Mouse (Mus musculus): ENCODE data around the gene Anxa6. TPM values are rescaled to one million over a fixed set of nuclear protein-coding genes. Genes with fewer than 3 reads are reported as not detected.
A peak's percentile ranks its signal among the peaks of the same experiment; 100 is the strongest.

Gene Anxa6
- polyA plus RNA-seq, 1 experiment: 169 TPM

- Histone ChIP-seq H3K4me3 (ENCODE audit: insufficient read depth, low read length) (no peak overlapping the region), H3K27ac (ENCODE audit: insufficient read depth, low read depth, low read length) (no peak overlapping the region), H3K4me1 (ENCODE audit: control insufficient read depth, insufficient read depth, low read length) (peaks cover 52% of the 10 kb centered on the region)
- TF ChIP-seq POLR2A (IDR thresholded peaks at IDR 0.05; ENCODE audit: borderline replicate concordance, low read depth, low read length): no peak
- TF ChIP-seq CTCF (IDR thresholded peaks at IDR 0.05; ENCODE audit: low read depth, low read length): no peak
Measured at GRCm38 (mm10) chr11:55021458-55021857, 11.8 kb downstream of the Anxa6 start.

GRCm38 (mm10) chr11:55019711-55020110 is 13.5 kb downstream of the Anxa6 start:
- H3K4me1 ChIP-seq (ENCODE audit: control insufficient read depth, insufficient read depth, low read length): peaks cover 46% of the 10 kb centered on the region
- no peak overlapping the region for H3K4me3 ChIP-seq (ENCODE audit: insufficient read depth, low read length)
- no peak overlapping the region for H3K27ac ChIP-seq (ENCODE audit: insufficient read depth, low read depth, low read length)
- TF ChIP-seq CTCF (IDR thresholded peaks at IDR 0.05; ENCODE audit: low read depth, low read length) (no peak), POLR2A (IDR thresholded peaks at IDR 0.05; ENCODE audit: borderline replicate concordance, low read depth, low read length) (no peak)

- H3K27ac ChIP-seq (ENCODE audit: insufficient read depth, low read depth, low read length): no peak overlapping the region
- peaks cover 38% of the 10 kb centered on the region for H3K4me1 ChIP-seq (ENCODE audit: control insufficient read depth, insufficient read depth, low read length)
- TF ChIP-seq CTCF (IDR thresholded peaks at IDR 0.05; ENCODE audit: low read depth, low read length): no peak
- TF ChIP-seq POLR2A (IDR thresholded peaks at IDR 0.05; ENCODE audit: borderline replicate concordance, low read depth, low read length): no peak
- H3K4me3 ChIP-seq (ENCODE audit: insufficient read depth, low read length): no peak overlapping the region
Measured at GRCm38 (mm10) chr11:55018034-55018433, 15.2 kb downstream of the Anxa6 start.

- no peak overlapping the region for H3K27ac ChIP-seq (ENCODE audit: insufficient read depth, low read depth, low read length)
- no peak for TF ChIP-seq POLR2A (IDR thresholded peaks at IDR 0.05; ENCODE audit: borderline replicate concordance, low read depth, low read length)
- TF ChIP-seq CTCF (IDR thresholded peaks at IDR 0.05; ENCODE audit: low read depth, low read length): no peak
- peaks cover 36% of the 10 kb centered on the region for H3K4me1 ChIP-seq (ENCODE audit: control insufficient read depth, insufficient read depth, low read length)
- H3K4me3 ChIP-seq (ENCODE audit: insufficient read depth, low read length): no peak overlapping the region
Measured at GRCm38 (mm10) chr11:55017201-55017600, 16.0 kb downstream of the Anxa6 start.

- TF ChIP-seq CTCF (IDR thresholded peaks at IDR 0.05; ENCODE audit: low read depth, low read length) (no peak), POLR2A (IDR thresholded peaks at IDR 0.05; ENCODE audit: borderline replicate concordance, low read depth, low read length) (no peak)
- H3K27ac ChIP-seq (ENCODE audit: insufficient read depth, low read depth, low read length): no peak overlapping the region
- peaks cover 34% of the 10 kb centered on the region for H3K4me1 ChIP-seq (ENCODE audit: control insufficient read depth, insufficient read depth, low read length)
- no peak overlapping the region for H3K4me3 ChIP-seq (ENCODE audit: insufficient read depth, low read length)
Measured at GRCm38 (mm10) chr11:55016758-55017157, 16.5 kb downstream of the Anxa6 start.

- no peak overlapping the region for H3K4me3 ChIP-seq (ENCODE audit: insufficient read depth, low read length)
- TF ChIP-seq CTCF (IDR thresholded peaks at IDR 0.05; ENCODE audit: low read depth, low read length) (no peak), POLR2A (IDR thresholded peaks at IDR 0.05; ENCODE audit: borderline replicate concordance, low read depth, low read length) (no peak)
- peaks cover 28% of the 10 kb centered on the region for H3K4me1 ChIP-seq (ENCODE audit: control insufficient read depth, insufficient read depth, low read length)
- H3K27ac ChIP-seq (ENCODE audit: insufficient read depth, low read depth, low read length): no peak overlapping the region
Measured at GRCm38 (mm10) chr11:55015831-55016241, 17.4 kb downstream of the Anxa6 start.

GRCm38 (mm10) chr11:55015264-55015663 is 18.0 kb downstream of the Anxa6 start:
- Histone ChIP-seq H3K27ac (ENCODE audit: insufficient read depth, low read depth, low read length) (no peak overlapping the region), H3K4me1 (ENCODE audit: control insufficient read depth, insufficient read depth, low read length) (peaks cover 23% of the 10 kb centered on the region), H3K4me3 (ENCODE audit: insufficient read depth, low read length) (no peak overlapping the region)
- TF ChIP-seq CTCF (IDR thresholded peaks at IDR 0.05; ENCODE audit: low read depth, low read length) (no peak), POLR2A (IDR thresholded peaks at IDR 0.05; ENCODE audit: borderline replicate concordance, low read depth, low read length) (no peak)

- H3K4me3 ChIP-seq (ENCODE audit: insufficient read depth, low read length): no peak overlapping the region
- H3K4me1 ChIP-seq (ENCODE audit: control insufficient read depth, insufficient read depth, low read length): peaks cover 23% of the 10 kb centered on the region
- no peak overlapping the region for H3K27ac ChIP-seq (ENCODE audit: insufficient read depth, low read depth, low read length)
- TF ChIP-seq POLR2A (IDR thresholded peaks at IDR 0.05; ENCODE audit: borderline replicate concordance, low read depth, low read length) (no peak), CTCF (IDR thresholded peaks at IDR 0.05; ENCODE audit: low read depth, low read length) (no peak)
Measured at GRCm38 (mm10) chr11:55013802-55014201, 19.4 kb downstream of the Anxa6 start.

GRCm38 (mm10) chr11:55012551-55013521 is 20.4 kb downstream of the Anxa6 start:
- Histone ChIP-seq H3K4me1 (ENCODE audit: control insufficient read depth, insufficient read depth, low read length) (peaks cover 31% of the 10 kb centered on the region), H3K27ac (ENCODE audit: insufficient read depth, low read depth, low read length) (peak overlapping the region; percentile 68), H3K4me3 (ENCODE audit: insufficient read depth, low read length) (no peak overlapping the region)
- TF ChIP-seq CTCF (IDR thresholded peaks at IDR 0.05; ENCODE audit: low read depth, low read length) (no peak), POLR2A (IDR thresholded peaks at IDR 0.05; ENCODE audit: borderline replicate concordance, low read depth, low read length) (no peak)

GRCm38 (mm10) chr11:55011440-55011839 is 21.8 kb downstream of the Anxa6 start:
- TF ChIP-seq POLR2A (IDR thresholded peaks at IDR 0.05; ENCODE audit: borderline replicate concordance, low read depth, low read length) (no peak), CTCF (IDR thresholded peaks at IDR 0.05; ENCODE audit: low read depth, low read length) (no peak)
- Histone ChIP-seq H3K4me1 (ENCODE audit: control insufficient read depth, insufficient read depth, low read length) (peaks cover 32% of the 10 kb centered on the region), H3K4me3 (ENCODE audit: insufficient read depth, low read length) (no peak overlapping the region), H3K27ac (ENCODE audit: insufficient read depth, low read depth, low read length) (no peak overlapping the region)

All from bone marrow macrophage, adult 2 months (primary cell).